Mouse (Mus musculus) G1E (cell line): ENCODE results near the gene Rapgef3.

Source experiments
- CTCF ChIP-seq: IDR thresholded peaks from 2 replicates; pipeline ENCODE4 v1.5.1; 2012; ENCODE audit warnings: low read depth, low read length, inconsistent platforms, mixed read lengths
- GATA2 ChIP-seq: IDR thresholded peaks from 2 replicates; pipeline ENCODE4 v1.6.1; 2012; ENCODE audit warnings: low read depth, low read length, inconsistent platforms, borderline replicate concordance

DNA sequence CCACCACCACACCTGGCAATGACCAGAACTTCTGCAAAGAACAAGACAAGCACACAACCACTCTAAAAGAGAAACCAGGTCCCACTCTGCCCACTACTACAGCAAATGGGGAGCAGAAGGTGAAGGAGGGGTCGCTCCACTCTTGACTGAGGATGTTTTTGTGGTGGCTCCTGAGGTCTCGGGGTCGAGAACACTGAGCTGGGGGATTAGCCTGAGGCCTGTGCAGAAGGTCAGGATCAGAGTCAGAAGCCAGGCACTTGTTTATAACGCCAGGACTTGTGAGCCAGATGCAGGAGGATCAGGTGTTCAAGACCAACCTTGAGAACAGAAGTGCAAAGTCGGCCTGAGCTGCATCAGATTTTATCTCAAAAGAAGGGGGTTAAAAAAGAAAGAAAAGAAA lies 40.3 kb downstream of the Rapgef3 start:
- no peak for TF ChIP-seq GATA2
- no peak for TF ChIP-seq CTCF
